Mouse (Mus musculus): ENCODE results near the gene Tbc1d20.
"Not testable (repeated sequence)": the region's sequence is repeated elsewhere in the genome, so short reads cannot be mapped to it uniquely, and the experiment has no call there.

Tbc1d20 gene

DNA sequence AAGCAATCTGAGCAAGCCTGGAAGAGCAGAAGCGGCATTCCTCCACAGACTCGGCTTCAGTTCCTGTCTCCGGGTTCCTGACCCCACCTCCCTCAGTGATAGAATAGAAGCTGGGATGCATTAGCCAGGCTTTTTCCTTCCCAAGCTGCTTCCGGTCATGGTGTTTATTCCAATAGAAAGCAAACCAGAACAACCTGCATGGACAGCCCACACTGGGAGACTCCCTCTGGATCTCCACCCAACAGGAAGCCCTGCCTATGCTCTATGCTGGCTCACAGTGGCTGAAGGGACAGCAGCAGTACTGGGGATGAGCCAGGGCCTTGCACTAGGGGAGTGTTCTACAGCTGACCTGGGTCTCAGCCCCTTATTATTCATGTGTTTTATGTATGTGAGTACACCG, 34.4 kb downstream of the Tbc1d20 start:
- DNase-seq: no peak

GRCm38 (mm10) chr2:152330858-152331423, 37.3 kb downstream of the Tbc1d20 start:
- DNase-seq: no peak

DNA sequence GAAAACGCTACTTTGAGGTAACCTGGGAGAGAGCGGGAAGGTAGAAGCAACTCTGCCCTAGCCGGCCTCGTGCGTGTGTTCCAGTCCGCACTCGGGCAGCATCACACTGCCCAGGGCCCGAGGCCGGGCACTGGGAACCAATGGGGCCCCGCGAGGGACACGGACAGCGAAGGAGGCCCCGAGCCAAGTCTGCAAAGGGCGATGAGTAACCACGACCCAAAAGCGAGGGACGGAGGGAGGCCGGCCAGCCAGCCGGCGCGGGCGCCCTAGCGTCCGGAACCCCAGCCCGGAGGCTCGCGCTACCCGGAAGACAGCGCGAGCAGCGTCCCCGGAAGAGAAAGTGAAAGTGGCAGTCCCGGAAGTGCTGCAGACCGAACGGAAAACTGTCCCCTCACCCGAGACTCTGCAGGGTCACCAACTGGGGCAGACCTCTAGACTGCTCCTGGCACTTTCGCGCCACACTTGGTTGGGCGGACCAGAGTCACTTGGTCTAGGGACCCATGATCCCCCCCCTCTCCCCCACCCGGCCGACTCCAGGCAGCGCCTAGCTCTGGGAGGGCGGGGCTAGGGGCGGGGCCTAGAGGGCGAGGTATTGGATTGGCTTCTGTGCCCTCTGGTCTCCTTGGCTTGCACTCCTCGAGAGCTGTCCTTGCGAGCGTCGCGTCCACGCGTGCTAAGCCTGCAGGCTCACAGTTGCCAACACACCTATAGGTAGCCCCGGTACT, 38.6 kb downstream of the Tbc1d20 start, which contains the start of gene Rbck1:
Gene Rbck1 (minus strand): TSS at position 553 of the 725 bp plus-strand sequence.
- peak; percentile 69 for DNase-seq

GRCm38 (mm10) chr2:152333345-152334006, 39.8 kb downstream of the Tbc1d20 start:
- no peak for DNase-seq

- DNase-seq: no peak
Observed at GRCm38 (mm10) chr2:152335289-152335820, 41.7 kb downstream of the Tbc1d20 start.

GRCm38 (mm10) chr2:152336856-152337255, 43.2 kb downstream of the Tbc1d20 start:
- DNase-seq: no peak

DNA sequence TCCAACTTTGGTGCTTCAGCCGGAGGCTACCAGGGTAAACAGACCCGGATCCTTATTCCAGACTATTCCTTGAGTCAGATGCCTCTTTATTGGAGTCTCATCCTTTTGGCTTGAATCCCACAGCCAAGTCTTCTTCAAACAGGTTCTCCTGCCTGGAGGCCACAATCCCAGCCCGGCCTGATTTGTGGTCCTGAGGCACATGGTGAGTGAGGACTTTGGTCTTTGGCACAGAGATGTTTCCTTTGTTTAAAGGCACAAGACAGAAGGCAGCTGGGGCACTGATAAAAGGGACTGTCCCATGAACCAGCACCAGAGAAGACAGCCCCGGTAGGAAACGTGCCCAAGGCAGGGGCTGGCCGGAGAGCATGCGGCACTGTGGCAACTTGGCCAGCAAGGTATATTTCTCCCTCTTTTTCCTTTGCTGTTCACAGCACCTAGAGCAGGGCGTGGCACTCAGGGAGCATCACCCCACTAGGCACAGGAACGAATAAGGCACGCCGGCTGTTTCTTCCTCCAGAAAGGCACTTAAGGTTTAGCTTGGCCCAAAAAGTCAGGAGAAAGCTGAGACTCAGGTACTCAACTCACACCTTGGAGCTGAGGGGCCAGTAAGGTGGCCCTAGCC, 44.1 kb downstream of the Tbc1d20 start:
- DNase-seq: no peak

GRCm38 (mm10) chr2:152338319-152338718, 44.7 kb downstream of the Tbc1d20 start:
- DNase-seq: no peak

DNA sequence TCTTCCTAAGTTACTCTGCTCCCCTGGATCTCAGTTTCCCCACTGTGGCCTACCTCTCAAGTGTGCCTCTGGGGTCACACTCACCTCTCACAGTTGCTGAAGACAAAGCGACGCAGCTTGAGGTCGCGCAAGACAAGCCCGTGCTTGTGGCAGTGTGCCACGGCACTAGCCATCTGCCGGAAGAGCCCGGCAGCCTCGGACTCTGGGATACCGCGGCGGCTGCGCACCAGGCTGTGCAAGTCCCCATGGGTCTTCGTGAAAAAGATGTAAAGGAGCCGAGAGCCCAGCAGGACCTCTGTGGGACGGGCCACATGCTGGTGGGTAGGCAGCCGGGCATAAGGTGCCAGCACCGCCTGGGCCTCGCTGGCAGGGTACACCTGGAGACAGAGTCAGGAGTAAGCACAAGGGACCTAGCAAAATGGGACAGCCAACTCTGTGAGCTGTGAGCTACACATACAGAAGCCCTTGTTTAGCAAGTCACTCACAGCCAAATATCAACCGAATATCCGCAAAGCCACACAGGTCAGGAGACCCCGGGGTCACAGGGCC, 46.1 kb downstream of the Tbc1d20 start:
- DNase-seq: no peak

DNA sequence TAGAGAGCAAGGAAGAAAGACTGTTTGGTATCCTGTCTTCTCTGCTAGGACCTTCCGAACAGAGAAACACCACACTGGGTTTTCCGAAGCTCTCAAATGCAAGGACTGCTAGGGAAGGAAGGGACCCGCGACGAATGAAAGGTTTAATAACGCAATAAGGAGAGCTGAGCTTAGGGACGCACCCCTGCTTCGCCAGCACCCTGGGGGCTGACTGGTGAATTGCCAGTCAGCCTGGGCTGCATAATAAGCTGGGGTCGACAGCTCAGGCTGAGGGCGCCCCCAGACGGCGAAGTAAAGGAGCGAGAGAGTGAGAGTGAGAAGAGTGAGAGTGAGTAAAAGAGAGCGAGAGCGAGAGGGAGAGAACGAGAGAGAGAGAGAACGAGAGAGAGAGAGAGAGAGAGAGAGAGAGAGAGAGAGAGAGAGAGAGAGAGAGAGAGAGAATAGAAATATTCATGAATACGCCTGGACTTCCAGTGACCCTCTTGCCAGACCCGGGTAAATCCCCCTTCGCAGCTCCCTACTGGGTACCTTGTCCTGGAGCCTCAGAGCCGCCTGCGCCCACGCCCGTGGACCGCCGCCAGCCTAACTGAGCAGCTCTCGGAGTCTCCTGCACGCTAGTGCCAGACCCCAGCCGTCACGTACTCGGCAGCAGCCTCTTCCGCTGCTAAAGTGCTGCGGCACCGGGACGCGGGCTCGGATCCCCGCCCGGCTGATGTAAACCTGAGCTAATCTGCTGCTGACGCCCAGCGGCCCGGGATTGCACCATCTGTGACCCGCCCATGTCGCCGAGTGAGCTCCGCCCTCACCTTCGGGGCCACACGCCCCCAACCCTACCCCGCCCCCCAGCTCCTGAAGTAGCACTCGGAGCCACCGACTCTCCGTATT, 49.9 kb downstream of the Tbc1d20 start, which contains the start of gene Trib3:
Gene Trib3 (minus strand): TSS at position 704 of the 885 bp plus-strand sequence.
- DNase-seq: peak; percentile 74

DNA sequence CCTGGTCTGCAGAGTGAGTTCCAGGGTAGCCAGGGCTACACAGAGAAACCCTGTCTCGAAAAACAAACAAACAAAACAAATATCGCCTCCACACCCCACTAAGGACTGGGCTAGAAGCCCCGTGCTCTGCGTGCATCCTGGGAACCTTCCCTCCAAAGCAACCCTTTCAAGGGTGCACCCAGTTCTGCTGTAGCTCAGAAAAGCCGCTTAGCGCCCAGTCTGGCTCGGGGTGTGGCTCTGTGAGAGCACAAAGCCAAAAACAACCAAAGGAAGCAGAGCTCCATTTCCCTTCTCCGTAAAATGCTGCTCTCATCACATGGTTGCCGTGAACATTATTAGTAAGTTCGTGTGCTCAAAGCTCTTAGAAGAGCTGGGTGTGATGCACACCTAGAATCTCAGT, 50.7 kb downstream of the Tbc1d20 start:
- DNase-seq: no peak

DNA sequence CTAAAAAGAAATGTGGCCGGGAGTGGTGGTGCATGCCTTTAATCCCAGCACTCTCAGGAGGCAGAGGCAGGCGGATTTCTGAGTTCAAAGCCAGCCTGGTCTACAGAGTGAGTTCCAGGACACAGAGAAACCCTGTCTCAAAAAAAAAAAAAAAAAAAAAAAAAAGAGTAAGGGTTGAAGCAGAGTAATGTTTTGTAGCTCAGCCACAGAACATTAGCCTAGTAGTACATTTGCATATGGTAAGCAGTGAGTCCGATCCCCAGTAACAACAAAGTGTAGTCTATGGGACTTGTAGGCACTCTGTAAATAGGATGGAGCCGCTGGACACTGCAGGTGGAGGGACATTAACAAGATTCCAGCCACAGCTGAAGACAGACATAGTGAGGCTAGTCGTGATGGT, 51.3 kb downstream of the Tbc1d20 start:
- no peak for DNase-seq

GRCm38 (mm10) chr2:152345393-152345792, 51.8 kb downstream of the Tbc1d20 start:
- DNase-seq: no peak

- DNase-seq: no peak
Observed at GRCm38 (mm10) chr2:152346776-152347465, 53.3 kb downstream of the Tbc1d20 start.

DNA sequence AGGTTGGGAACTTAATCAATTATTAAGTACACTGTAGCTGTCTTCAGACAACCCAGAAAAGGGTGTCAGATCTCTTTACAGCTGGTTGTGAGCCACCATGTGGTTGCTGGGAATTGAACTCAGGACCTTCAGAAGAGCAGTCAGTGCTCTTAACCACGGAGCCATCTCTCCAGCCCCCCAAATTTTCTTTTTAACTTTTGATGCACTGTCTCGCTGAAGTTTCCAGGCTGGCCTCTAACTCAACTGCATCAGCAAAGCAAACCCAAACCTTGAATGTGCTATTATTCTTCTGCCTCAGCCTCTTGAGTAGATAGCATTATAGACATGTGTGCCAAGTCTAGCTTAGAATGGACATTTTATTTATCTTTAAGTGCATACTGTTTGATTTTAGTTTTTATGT, 54.1 kb downstream of the Tbc1d20 start:
- no peak for DNase-seq

GRCm38 (mm10) chr2:152349205-152349604, 55.6 kb downstream of the Tbc1d20 start:
- DNase-seq: no peak

DNA sequence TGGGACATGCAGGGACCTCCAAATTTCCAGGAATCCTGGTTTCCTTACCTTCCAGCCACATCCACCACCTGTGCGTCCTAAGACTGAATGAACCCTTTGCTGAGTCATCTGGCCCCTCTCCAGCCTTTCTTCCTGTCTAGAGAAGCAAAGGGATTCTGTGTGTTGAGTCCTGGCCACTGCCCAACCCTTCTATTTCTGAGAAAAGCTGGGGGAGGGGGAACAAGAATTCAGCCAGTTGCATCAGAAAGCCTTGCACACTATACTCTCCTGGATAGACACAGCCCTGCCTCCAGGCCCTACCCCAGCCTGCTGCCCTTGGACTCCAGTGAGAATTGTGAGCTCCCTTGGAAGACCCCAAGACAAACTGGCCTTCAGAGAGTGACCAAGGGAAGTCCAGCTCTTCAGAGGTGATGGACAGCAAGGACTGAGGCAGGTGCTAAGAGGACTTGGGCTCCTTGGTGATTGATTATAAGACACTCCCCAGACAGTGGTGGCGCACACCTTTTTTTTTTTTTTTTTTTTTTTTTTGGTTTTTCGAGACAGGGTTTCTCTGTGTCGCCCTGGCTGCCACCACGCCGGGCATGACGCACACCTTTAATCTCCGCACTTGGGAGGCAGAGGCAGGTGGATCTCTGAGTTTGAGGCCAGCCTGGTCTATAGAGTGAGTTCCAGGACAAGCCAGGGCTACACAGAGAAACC, 56.4 kb downstream of the Tbc1d20 start:
- peak; percentile 50 for DNase-seq

DNA sequence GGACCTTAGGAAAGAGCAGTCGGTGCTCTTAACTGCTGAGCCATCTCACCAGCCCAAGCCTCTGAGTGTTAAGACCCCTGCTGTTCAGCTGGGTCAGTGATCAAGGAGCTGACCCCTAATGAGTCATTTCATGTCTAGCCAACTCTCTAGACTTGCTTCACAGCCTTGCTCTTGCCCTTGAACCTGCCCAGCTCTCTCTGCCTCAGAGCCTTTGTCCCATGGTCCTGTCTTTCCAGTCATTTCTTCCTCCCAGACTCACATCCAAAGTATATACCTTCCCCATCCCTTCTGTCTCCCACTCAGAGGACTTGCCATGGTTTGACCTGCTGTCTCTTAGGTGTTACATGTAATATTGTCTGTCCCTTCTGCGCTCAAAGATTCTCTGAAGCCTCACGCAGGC, 63.6 kb downstream of the Tbc1d20 start:
- no peak for DNase-seq

DNA sequence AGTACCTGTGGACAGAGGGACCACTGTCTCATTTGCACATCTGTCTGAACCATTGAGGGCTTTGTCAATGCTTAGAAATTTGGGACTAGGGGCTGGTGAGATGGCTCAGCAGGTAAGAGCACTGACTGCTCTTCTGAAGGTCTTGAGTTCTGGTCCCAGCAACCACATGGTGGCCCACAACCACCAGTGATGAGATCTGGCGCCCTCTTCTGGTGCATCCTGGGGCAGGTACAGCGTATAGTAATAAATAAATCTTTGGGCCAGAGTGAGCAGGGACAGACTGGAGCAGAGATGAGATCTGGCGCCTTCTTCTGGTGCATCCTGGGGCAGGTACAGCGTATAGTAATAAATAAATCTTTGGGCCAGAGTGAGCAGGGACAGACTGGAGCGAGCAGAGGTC, 65.3 kb downstream of the Tbc1d20 start:
- not testable (repeated sequence) for DNase-seq

DNA sequence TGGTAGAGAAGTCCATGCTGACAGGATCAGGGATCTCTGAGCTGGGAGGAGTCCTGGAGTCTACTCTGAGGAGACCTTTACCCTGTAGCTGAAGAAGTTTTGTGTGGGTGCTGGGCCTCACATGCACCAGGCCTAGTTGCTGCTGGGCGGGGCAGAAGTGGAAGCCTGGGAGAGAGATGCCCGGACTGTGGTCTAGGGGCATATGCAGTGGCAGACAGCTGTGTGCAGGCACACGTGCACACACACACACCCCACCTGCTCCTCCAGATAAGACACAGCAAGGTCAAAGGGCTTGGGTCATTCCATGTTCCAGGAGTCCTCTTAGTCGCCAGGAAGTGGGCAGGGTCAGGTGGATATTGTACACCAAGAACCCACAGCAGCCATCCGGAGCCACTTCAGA, 66.0 kb downstream of the Tbc1d20 start:
- DNase-seq: no peak
